Mouse (Mus musculus): ENCODE data around the gene Btnl2.
A peak's percentile ranks its signal among the peaks of the same experiment; 100 is the strongest.

Btnl2 gene

DNA sequence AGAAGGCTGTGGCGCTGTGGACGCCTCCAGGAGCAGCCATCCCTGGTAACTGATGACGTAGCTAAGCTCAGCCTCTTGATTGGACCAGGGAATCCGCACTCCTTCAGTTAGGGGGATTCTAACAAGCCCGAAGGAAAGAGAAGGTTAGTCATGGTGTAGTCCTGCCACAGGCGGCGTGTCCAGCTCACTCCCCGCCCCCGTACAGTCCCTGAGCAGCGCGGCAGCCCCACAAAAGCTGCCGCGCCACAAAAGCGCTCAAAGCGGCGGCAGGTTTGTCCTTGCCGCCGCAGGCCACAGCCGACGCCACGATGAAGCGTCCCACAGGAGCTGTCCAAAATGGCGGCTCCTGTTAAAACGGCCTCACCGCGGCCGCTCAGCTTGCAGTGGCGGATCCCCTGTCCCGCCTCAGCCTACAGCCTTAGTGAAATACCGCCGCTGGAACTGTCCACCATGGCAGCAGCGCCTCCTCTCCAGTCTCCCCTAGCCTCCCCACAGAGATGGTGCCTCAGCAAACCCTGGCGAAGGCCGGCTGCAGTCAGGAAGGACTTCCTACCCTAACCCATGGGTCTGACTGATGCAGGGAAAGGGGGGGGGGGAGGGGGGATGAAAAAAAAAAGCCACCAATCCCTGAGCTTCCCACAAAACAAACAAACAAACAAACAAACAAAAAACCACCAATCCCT, 44.2 kb downstream of the Btnl2 start, which contains the start of gene BC051142:
BC051142 (plus strand) TSS at position 110 of the 683 bp plus-strand sequence.
- peak; percentile 86 for DNase-seq (ENCODE audit: low read depth, low spot score)

DNA sequence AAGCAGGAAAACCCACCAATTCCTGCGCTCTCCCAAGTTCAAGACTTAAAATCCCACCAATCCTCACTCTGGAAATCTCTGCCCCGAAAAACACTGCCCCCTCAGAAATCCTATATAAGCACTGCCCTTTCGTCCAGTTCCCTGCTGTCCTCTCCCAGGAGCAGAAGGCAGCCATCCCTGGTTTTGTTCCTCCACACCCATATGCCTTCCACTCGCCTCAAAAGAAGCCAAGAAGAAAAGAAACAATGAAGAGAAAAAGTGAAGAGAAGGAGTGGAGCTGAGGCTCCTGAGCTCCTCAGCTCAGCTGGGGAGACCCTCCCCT, 44.7 kb downstream of the Btnl2 start:
- no peak for DNase-seq (ENCODE audit: low read depth, low spot score)

DNA sequence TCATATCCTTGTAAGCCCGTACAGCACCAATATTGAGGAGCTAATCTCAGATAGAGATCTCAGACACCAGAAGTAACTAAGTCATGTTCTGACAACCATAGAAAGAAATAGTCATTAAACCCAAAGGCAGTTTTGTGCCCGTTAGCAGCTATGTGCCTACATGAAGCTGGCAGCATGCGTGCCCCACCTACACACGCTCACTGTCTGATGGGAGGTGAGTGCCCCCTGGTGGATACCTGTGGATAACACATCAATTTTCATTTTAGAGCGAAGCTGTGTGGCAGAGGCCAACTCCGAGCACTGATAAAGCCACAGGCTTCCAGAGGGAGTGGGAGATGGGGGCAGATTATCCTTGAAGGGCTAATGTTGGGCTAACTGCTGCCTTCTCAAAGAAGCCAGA, 56.5 kb downstream of the Btnl2 start:
- no peak for DNase-seq (ENCODE audit: low read depth, low spot score)
